Mouse (Mus musculus): ENCODE data around the gene Mitd1.
A peak's percentile ranks its signal among the peaks of the same experiment; 100 is the strongest.

Mitd1 gene

GRCm38 (mm10) chr1:37867684-37868322, 22.4 kb downstream of the Mitd1 start:
- no peak for DNase-seq (ENCODE audit: extremely low spot score)

- peak; percentile 33 for DNase-seq (ENCODE audit: extremely low spot score)
These were observed 23.2 kb downstream of the Mitd1 start for GRCm38 (mm10) chr1:37867056-37867455.

GRCm38 (mm10) chr1:37866286-37866685, 23.9 kb downstream of the Mitd1 start, which contains the start of gene Tsga10:
TSS of gene Tsga10 (minus strand) at chr1:37866429.
- no peak for DNase-seq (ENCODE audit: extremely low spot score)

GRCm38 (mm10) chr1:37865401-37866215, 24.6 kb downstream of the Mitd1 start:
- DNase-seq (ENCODE audit: extremely low spot score): no peak

GRCm38 (mm10) chr1:37864511-37865400, 25.5 kb downstream of the Mitd1 start:
- peak; percentile 99 for DNase-seq (ENCODE audit: extremely low spot score)

- DNase-seq (ENCODE audit: extremely low spot score): no peak
These were observed 39.5 kb downstream of the Mitd1 start for GRCm38 (mm10) chr1:37850696-37851095.

- DNase-seq (ENCODE audit: extremely low spot score): no peak
These were observed 43.3 kb downstream of the Mitd1 start for GRCm38 (mm10) chr1:37846878-37847277.

GRCm38 (mm10) chr1:37831681-37832080, 58.5 kb downstream of the Mitd1 start:
- DNase-seq (ENCODE audit: extremely low spot score): no peak

Measured in embryo, embryonic 9.5 days (tissue).